In the genomic region with DNA sequence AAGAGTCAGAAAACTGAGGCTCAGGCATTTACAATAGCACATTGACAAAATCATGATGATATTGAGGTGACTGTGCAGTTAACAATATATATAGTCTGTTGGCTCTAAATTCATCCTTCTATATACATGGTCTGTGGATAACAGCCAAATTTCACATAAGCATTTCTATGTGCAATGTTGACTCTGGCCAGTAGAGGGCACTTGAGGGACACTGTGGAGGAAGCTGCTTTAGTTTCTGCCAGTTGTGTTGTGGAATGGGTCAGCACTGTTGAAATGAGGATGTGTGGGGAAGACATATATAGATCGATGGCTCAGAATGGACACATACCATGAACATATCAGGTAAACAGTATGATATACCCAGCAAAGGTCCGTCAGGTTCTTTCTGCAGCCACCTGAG, we compare ENCODE assay signal across 8 mouse cellular contexts. TPM values are rescaled to one million over a fixed set of nuclear protein-coding genes. Genes with fewer than 3 reads are reported as not detected.
A peak's percentile ranks its signal among the peaks of the same experiment; 100 is the strongest.
DNase-seq lines count a peak whose midpoint lies in the region; ATAC-seq and TF ChIP-seq lines count a peak whose summit lies in the region.

No protein-coding gene starts in this region.

- H3K4me2 ChIP-seq in forebrain, embryonic 11.5 days (ENCODE audit: low read depth, low read length, severe bottlenecking), result no peak overlapping the region
- H3K4me2 ChIP-seq in forebrain, embryonic 12.5 days, result no peak overlapping the region
- H3K4me2 ChIP-seq in hindbrain, postnatal 0 days (ENCODE audit: low read depth, low read length), result no peak overlapping the region
- H3K4me2 ChIP-seq in limb, embryonic 11.5 days (ENCODE audit: low read depth, severe bottlenecking), result no peak overlapping the region

- peak; percentile 72 for DNase-seq in forebrain, embryonic 11.5 days (ENCODE audit: low spot score)
- peak; percentile 1 for DNase-seq in thymus, adult 2 months
- no peak for DNase-seq in thymus, postnatal 14 days
- DNase-seq in cerebellum, postnatal 25 days, result peak; percentile 29 to 66
- DNase-seq in hindbrain, postnatal 0 days (ENCODE audit: low spot score), result peak; percentile 66
- DNase-seq in limb, embryonic 11.5 days (ENCODE audit: low spot score), result peak; percentile 73
- DNase-seq in splenic B cell, adult 2 months (ENCODE audit: low read depth, low spot score), result peak; percentile 0

- ATAC-seq in forebrain, embryonic 11.5 days (replicated peaks; ENCODE audit: low FRiP score), result no peak
- no peak for ATAC-seq in forebrain, embryonic 12.5 days (ENCODE audit: low FRiP score)
- no peak for ATAC-seq in hindbrain, postnatal 0 days
- no peak for ATAC-seq in limb, embryonic 11.5 days (ENCODE audit: insufficient number of reproducible peaks, low FRiP score, low TSS enrichment, low read depth)

- H3K9me3 ChIP-seq in forebrain, embryonic 11.5 days (ENCODE audit: control insufficient read depth, low read length), result no peaks in the 10 kb centered on the region
- H3K9me3 ChIP-seq in forebrain, embryonic 12.5 days, result no peaks in the 10 kb centered on the region
- no peaks in the 10 kb centered on the region for H3K9me3 ChIP-seq in hindbrain, postnatal 0 days (ENCODE audit: low read length)
- H3K9me3 ChIP-seq in limb, embryonic 11.5 days (ENCODE audit: control insufficient read depth, low read length), result no peaks in the 10 kb centered on the region

- H3K27me3 ChIP-seq in forebrain, embryonic 11.5 days (ENCODE audit: control insufficient read depth, insufficient read depth, low read length), result no peaks in the 10 kb centered on the region
- H3K27me3 ChIP-seq in forebrain, embryonic 12.5 days, result no peaks in the 10 kb centered on the region
- no peaks in the 10 kb centered on the region for H3K27me3 ChIP-seq in thymus, adult 2 months (ENCODE audit: control insufficient read depth, insufficient read depth, low read length)
- no peaks in the 10 kb centered on the region for H3K27me3 ChIP-seq in hindbrain, postnatal 0 days (ENCODE audit: insufficient read depth, low read length)
- H3K27me3 ChIP-seq in limb, embryonic 11.5 days (ENCODE audit: control insufficient read depth, insufficient read depth, low read length), result no peaks in the 10 kb centered on the region
- H3K27me3 ChIP-seq in splenic B cell, adult 2 months (ENCODE audit: control insufficient read depth, insufficient read depth, low read length, poor library complexity, severe bottlenecking), result no peaks in the 10 kb centered on the region

- H3K27ac ChIP-seq in forebrain, embryonic 11.5 days (ENCODE audit: low read depth, low read length), result no peak overlapping the region
- H3K27ac ChIP-seq in forebrain, embryonic 12.5 days, result no peak overlapping the region
- H3K27ac ChIP-seq in thymus, adult 2 months (ENCODE audit: control insufficient read depth, insufficient read depth, low read length), result no peak overlapping the region
- H3K27ac ChIP-seq in hindbrain, postnatal 0 days, result no peak overlapping the region
- H3K27ac ChIP-seq in limb, embryonic 11.5 days (replicated peaks; ENCODE audit: low read depth, low read length), result no peak overlapping the region

- TF ChIP-seq POLR2A in thymus, adult 2 months (IDR thresholded peaks at IDR 0.05; ENCODE audit: control insufficient read depth, extremely low read depth, insufficient read depth, low read length, poor library complexity), result no peak

- no peaks in the 10 kb centered on the region for H3K4me1 ChIP-seq in forebrain, embryonic 11.5 days (replicated peaks; ENCODE audit: control insufficient read depth, insufficient read depth, low read length)
- no peaks in the 10 kb centered on the region for H3K4me1 ChIP-seq in forebrain, embryonic 12.5 days
- no peaks in the 10 kb centered on the region for H3K4me1 ChIP-seq in thymus, adult 2 months (replicated peaks; ENCODE audit: control insufficient read depth, insufficient read depth, low read length)
- no peaks in the 10 kb centered on the region for H3K4me1 ChIP-seq in hindbrain, postnatal 0 days (ENCODE audit: insufficient read depth, low read length)
- H3K4me1 ChIP-seq in limb, embryonic 11.5 days (ENCODE audit: control insufficient read depth, insufficient read depth, low read length), result no peaks in the 10 kb centered on the region

- no peaks in the 10 kb centered on the region for H3K36me3 ChIP-seq in forebrain, embryonic 11.5 days (ENCODE audit: control insufficient read depth, insufficient read depth, low read length)
- H3K36me3 ChIP-seq in forebrain, embryonic 12.5 days (replicated peaks), result no peaks in the 10 kb centered on the region
- H3K36me3 ChIP-seq in thymus, adult 2 months (ENCODE audit: control insufficient read depth, insufficient read depth, low read length), result no peaks in the 10 kb centered on the region
- H3K36me3 ChIP-seq in hindbrain, postnatal 0 days (ENCODE audit: insufficient read depth, low read length), result no peaks in the 10 kb centered on the region
- H3K36me3 ChIP-seq in limb, embryonic 11.5 days (ENCODE audit: control insufficient read depth, insufficient read depth, low read length), result no peaks in the 10 kb centered on the region
- no peaks in the 10 kb centered on the region for H3K36me3 ChIP-seq in splenic B cell, adult 2 months (ENCODE audit: control insufficient read depth, insufficient read depth, low read length, poor library complexity, severe bottlenecking)

- no peak overlapping the region for H3K4me3 ChIP-seq in forebrain, embryonic 11.5 days (ENCODE audit: low read depth, low read length)
- H3K4me3 ChIP-seq in forebrain, embryonic 12.5 days (replicated peaks), result no peak overlapping the region
- H3K4me3 ChIP-seq in thymus, adult 2 months (ENCODE audit: control insufficient read depth, insufficient read depth, low read length), result no peak overlapping the region
- no peak overlapping the region for H3K4me3 ChIP-seq in hindbrain, postnatal 0 days (ENCODE audit: low read length)
- no peak overlapping the region for H3K4me3 ChIP-seq in limb, embryonic 11.5 days (ENCODE audit: low read depth, low read length)

- WGBS in forebrain, embryonic 11.5 days, result 65% methylated on average over 2 of the region's 2 CpGs
- 74% methylated on average over 2 of the region's 2 CpGs for WGBS in forebrain, embryonic 12.5 days
- 80% methylated on average over 2 of the region's 2 CpGs for WGBS in thymus, adult 2 months
- 69% methylated on average over 2 of the region's 2 CpGs for WGBS in hindbrain, postnatal 0 days
- WGBS in limb, embryonic 11.5 days, result 80% methylated on average over 2 of the region's 2 CpGs

- H3K9ac ChIP-seq in forebrain, embryonic 11.5 days (ENCODE audit: low read length), result no peak overlapping the region
- H3K9ac ChIP-seq in forebrain, embryonic 12.5 days, result no peak overlapping the region
- H3K9ac ChIP-seq in hindbrain, postnatal 0 days (replicated peaks; ENCODE audit: low read length), result no peak overlapping the region
- no peak overlapping the region for H3K9ac ChIP-seq in limb, embryonic 11.5 days (ENCODE audit: low read length)

- no peak for TF ChIP-seq CTCF in thymus, adult 2 months (IDR thresholded peaks at IDR 0.05; ENCODE audit: borderline replicate concordance, control insufficient read depth, extremely low read depth, insufficient read depth, low read length, poor library complexity)
- TF ChIP-seq CTCF in hindbrain, postnatal 0 days (IDR thresholded peaks at IDR 0.05; ENCODE audit: low read depth), result peak; percentile 82

RNA-seq across cellular contexts. Expression of a gene that starts 54.8 kb away (rescaled TPM):
- polyA plus RNA-seq in forebrain, embryonic 11.5 days (2014; fragmentation: Nextera tagmentation; extraction: Ambion mirVana), result 23.9 and 27.4 TPM in 2 replicates
- 22.7 and 23.7 TPM in 2 replicates for polyA plus RNA-seq in forebrain, embryonic 12.5 days (2016; fragmentation: Nextera tagmentation; extraction: Ambion mirVana)
- polyA plus RNA-seq in thymus, adult 2 months (2012; rRNA removed), result 0.12 and 0.18 TPM in 2 replicates
- 49.7 and 65.7 TPM in 2 replicates for total RNA-seq in hindbrain, postnatal 0 days (2014; rRNA removed)
- polyA plus RNA-seq in hindbrain, postnatal 0 days (2015; fragmentation: Nextera tagmentation; extraction: Ambion mirVana), result 43.5 and 46.5 TPM in 2 replicates
- polyA plus RNA-seq in limb, embryonic 11.5 days (2014; fragmentation: Nextera tagmentation; extraction: Ambion mirVana), result 28.7 and 30.1 TPM in 2 replicates

Comparison
In these comparisons a context has a peak if more than half of its experiments do, and no peak if none do; other contexts are left out.
1. RNA of a gene that starts 54.8 kb away (polyA plus RNA-seq): 43.5 to 46.5 TPM in hindbrain, postnatal 0 days, 28.7 to 30.1 TPM in limb, embryonic 11.5 days, 23.9 to 27.4 TPM in forebrain, embryonic 11.5 days and 22.7 to 23.7 TPM in forebrain, embryonic 12.5 days; 0.12 to 0.18 TPM in thymus, adult 2 months; every median in the first group is over 10 times any median in the second.